Mouse (Mus musculus) left cerebral cortex, postnatal 10 days (tissue): ENCODE results near the gene Shprh. TPM values are rescaled to one million over a fixed set of nuclear protein-coding genes. Genes with fewer than 3 reads are reported as not detected.
"Not testable (repeated sequence)": the region's sequence is repeated elsewhere in the genome, so short reads cannot be mapped to it uniquely, and the experiment has no call there.

ENCODE experiments used
- DNase-seq, 2 experiments: peaks; one replicate each; pipeline ENCODE4 v3.0.0; 2021 to 2022; ENCODE audit warnings: low spot score in 2 of 2, mixed read lengths in 1 of 2; ENCODE audit errors: extremely low spot score in 1 of 2
- intact Hi-C: fragments of 180-260 bp; cut with DNase I; formaldehyde crosslinking; loops from one replicate; pipeline ENCODE4 v1.15.1; 2025
- total RNA-seq, 2 experiments: library from RNA; stranded (reverse); gene quantifications; 2 replicates each; pipeline ENCODE4 v1.2.3; 2021

The Shprh gene
- total RNA-seq: 10 to 100 TPM; 42.8 to 45.4 TPM

DNA sequence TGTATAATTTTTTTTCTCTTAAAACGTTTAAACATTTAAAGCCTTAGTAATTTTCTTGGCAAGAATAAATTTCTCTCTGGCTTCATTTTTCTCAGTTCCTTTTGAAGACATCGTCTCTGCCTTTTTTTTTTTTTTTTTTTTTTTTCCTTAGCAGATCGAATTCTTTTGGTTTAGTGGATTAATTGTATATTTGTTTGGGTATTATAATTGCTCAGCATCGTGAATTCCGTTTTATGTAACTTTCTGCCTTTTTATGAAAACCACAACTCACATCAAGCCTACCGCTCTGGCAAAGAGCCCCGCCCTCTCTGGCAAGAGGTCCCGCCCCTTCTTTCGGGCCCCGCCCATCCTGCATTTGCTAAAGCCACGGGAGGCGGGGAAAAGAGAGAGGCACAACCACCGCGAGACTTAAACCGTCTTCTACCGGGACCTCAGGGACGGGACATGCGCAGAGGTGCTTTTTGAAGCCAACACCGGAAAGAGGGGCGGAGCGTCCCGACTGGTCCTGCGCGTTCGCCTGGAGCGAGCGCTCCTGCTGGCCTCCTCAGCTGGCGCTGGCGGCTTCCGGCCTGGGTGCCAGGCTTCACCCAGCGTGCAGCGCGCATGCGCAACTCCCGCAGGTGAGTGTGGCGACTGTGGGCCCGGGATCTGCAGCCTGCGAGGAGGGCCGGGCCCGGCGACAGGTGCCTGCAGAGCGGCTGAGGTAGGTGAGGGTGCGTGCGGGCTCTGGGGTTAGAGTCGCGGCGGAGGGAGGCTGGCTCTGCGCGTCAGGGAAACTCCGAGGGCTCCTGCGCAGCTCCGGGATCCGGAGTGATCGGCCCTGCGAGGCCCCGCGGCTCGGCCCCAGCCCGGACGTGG is at the start of gene Shprh:
TSS of gene Shprh (plus strand) at position 544 of the 858 bp plus-strand sequence.
- intact Hi-C loops: no loop called here
- DNase-seq: peak; percentile 98 to 99

DNA sequence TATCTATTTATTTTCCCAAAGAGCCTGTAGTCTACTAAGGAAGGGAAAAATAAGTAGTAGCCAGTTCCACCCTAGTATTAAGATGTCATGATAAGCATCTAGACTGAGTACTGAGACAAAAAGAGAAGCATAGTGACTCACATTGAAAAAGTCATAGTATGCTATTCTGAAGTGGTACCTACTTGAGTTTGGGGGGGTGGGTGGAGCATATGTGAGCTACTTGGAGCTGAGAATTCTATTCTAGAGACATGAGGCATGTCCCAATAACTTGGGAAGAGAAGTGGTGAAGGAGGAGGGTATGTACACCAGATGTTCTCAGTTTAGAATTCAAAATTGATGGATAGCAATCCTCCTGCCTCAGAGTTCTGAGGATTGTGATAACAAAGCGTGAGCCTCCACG is 27.4 kb upstream of the Shprh start:
- no peak for DNase-seq
- intact Hi-C loops: no loop called here

DNA sequence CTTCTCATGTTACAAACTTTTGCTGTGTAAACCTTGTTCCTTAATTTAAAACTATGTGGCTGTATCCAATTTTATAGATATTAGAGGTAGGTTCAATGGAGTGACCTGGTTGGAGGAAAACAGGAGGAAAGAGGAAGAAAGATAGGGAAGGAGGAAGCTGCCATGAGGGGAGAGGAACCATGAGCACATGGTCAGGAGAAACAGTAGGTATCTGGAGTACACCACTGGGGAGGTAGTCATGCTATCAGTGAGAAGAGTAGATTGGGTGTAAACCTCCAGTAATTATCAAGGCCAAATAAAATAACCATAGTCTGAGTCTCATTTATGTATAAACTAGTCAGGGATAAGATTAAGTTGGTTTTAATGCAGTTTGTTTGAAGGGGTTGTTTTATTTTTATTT is 3.6 kb upstream of the Shprh start:
- intact Hi-C loops: no loop called here
- no peak for DNase-seq

DNA sequence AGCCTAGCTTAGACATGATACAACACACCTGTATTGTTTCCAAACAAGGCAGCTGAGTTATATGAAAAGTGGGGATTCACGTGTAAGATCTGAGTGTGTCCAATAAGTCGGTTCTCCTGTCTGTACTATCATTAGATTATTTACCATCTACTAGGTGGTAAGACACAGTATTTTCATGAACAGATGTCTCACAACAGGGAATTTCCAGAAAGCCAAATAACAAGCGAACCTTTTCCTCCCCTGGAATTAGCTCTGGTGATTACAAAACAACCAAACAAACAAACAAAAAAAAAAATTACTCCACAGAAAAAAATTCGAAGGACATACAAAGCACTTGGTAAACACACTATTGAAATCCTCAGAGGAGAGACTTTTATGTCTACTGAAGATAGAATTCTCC is 781 bp upstream of the Shprh start:
- intact Hi-C loops: no loop called here

DNA sequence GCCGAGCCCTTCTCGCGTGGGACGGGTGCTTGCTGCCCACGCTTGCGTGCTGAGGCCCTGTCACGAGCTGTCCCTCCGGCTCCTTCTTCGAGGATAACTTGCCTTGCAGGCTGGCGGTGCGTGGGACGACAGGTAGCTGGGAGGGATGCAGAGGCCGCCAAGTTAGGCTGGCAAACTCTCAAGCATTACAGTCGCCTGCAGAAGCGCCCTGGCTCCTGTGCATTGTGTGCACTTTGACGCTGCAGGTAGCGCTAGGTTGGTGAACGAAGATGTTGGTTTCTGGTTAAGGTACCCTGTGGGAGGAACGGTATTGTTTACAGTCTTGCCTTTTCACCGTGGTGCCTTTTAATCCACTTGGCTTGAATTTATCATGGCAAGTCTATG is 507 bp downstream of the Shprh start:
- DNase-seq: no peak
- intact Hi-C loops: loop anchor here (5.0 kb wide), 1 partner anchor 742 kb away; no protein-coding TSS in a partner anchor

More for the DNA sequence above, 781 bp upstream of the Shprh start:
- no peak for DNase-seq

DNA sequence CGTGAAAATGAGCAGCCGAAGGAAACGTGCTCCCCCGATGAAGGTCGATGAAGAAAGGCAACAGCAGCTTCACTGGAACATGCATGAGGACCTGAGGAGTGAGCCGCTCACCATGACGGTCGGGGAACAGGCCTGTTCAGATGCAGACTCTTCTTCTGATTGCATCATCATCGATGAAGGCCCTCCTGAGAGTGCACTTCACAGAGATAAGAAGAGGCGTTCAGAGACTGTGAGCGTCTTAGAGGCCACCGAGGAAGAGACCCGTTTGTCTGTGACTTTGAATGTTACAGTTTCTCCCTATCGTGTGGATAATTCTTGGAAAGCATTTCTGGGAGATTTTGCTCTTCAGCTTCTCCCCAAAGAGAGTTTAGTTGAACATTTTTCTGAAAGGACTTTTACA is 2.4 kb downstream of the Shprh start:
- DNase-seq: no peak
- intact Hi-C loops: loop anchor here (5.0 kb wide), 1 partner anchor 744 kb away; no protein-coding TSS in a partner anchor

DNA sequence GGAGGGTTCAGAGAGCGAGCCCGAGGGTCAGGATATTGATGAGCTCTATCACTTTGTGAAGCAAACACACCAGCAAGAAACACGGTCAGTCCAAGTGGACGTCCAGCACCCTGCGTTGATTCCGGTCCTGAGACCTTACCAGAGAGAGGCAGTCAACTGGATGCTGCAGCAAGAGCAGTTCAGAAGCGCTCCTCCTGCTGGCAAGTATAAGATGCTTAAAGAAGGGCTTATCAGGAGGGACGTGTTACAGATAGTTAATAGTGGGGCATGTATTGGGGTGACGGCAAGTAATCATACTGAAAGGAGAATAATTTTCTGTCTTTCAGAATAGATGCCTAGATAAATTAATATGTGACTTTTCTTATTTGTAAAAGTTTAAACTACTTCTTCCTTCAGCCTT is 7.8 kb downstream of the Shprh start:
- no peak for DNase-seq
- intact Hi-C loops: no loop called here

DNA sequence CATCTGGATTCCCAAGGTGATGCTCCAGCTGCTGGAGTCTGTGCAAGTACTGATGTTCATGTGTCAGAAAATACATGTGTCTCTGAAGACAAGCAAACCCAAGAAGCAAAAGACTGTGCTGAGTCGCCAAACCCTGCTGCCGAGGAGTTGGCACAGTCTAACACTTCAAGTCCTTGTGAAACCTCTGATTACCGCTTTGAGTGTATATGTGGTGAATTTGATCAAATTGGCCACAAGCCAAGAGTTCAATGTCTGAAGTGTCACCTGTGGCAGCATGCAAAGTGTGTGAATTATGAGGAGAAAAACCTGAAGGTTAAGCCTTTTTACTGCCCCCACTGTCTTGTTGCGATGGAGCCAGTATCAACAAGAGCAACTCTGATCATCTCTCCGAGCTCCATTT is 15.3 kb downstream of the Shprh start:
- intact Hi-C loops: loop anchor here (5.0 kb wide), 1 partner anchor 33 kb away; no protein-coding TSS in a partner anchor
- no peak for DNase-seq

DNA sequence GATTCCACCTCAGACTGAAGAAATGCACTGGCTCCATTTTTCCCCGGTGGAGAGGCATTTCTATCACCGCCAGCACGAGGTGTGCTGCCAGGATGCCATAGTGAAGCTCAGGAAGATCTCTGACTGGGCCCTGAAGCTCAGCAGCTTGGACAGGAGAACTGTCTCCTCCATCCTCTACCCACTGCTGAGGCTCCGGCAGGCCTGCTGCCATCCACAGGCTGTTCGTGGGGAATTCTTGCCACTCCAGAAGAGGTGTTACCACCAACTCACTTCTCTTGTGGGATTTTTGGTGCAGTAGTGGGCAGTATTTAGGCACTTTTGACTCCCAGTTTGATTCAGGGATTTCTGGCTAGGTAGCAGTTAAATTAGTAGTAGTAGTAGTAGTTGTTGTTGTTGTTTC is 21.0 kb downstream of the Shprh start:
- intact Hi-C loops: loop anchor here (5.0 kb wide), 1 partner anchor 42 kb away; no protein-coding TSS in a partner anchor

DNA sequence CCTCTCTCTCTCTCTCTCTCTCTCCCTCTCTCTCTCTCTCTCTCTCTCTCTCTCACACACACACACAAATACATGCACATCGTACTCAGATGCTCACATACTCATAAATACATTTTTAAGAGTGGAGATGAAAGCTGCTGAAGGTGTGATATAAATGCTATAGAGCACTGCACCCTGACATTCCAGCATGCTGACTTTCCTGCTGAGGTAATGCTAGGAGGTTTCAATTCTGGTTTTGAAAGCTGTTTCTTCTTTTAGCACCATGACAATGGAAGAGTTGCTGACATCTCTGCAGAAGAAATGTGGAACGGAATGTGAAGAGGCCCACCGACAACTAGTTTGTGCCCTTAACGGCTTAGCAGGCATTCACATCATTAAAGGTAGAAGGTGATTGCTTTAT is 22.4 kb downstream of the Shprh start:
- no peak for DNase-seq
- intact Hi-C loops: loop anchor here (5.0 kb wide), 1 partner anchor 41 kb away; no protein-coding TSS in a partner anchor

More for the DNA sequence above, 21.0 kb downstream of the Shprh start:
- no peak for DNase-seq

DNA sequence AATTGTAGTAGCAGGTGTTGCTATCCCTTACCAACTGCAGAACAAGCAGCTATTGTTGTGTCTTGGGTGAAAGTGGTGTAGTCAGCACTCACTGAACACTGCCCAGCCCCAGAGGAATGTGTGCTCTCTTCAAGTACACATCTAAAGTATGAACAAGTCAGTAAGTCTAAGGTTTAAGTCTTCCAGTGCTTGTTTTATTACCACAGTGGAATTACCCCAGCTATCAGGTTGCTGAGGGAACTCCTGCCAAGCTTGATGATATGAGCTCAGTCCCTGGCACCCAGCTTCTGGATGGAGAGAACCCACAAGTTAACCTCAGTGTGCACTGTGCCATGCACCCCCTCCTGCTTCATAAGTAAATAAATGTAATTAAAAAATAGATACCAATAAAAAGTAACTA is 23.3 kb downstream of the Shprh start:
- DNase-seq: no peak
- intact Hi-C loops: loop anchor here (5.0 kb wide), 1 partner anchor 40 kb away; no protein-coding TSS in a partner anchor

DNA sequence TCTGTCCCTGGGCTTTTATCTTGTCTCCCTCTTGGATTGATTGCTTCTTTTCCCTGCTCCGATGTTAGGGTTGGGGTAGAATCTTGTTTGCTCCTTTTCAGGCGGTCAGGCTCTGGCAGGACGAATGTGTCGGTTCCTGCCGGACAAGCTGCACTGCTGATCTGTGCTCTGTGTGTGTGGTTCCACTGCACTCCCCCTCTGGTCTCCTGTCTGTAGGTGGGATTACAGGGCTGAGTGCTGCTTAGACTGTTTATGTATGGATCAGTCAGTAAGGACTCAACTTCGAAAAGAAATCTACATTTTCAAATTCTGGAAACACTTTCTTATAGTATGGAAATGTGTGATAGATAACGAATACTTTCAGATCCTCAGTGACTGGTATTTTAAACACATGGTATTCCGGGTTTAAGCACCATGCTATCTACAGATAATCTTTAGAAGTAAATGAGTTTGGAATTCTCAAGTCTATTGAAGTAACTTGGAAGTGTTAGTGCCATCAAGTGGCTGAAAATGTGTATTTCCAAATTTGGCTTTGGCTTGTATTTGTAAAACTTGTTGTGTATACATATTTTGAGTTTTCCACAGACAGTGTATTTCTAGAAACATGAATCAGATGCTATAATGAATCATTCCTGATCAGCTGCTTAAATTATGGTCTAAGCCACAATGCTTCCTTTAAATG is 26.7 kb downstream of the Shprh start:
- intact Hi-C loops: no loop called here
- no peak for DNase-seq

DNA sequence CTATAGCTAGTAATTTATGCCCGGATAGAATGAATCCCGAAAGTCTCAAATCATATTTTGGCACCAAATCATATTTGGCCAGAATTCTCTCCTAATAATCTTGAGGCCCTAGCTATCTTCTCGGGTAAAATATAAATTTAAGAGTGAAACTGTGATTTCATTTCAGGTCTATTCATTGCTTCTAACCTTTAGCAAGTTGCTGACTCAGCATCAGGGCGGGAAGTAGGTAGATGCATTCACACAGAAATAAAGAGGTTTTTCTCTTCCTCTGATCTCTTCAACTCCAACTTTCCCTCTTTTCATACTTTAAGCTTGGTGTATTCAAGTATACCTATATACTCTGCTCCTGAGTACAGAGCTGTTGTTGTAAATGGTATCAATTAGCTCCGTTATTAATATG is 30.9 kb downstream of the Shprh start:
- no peak for DNase-seq
- intact Hi-C loops: no loop called here

DNA sequence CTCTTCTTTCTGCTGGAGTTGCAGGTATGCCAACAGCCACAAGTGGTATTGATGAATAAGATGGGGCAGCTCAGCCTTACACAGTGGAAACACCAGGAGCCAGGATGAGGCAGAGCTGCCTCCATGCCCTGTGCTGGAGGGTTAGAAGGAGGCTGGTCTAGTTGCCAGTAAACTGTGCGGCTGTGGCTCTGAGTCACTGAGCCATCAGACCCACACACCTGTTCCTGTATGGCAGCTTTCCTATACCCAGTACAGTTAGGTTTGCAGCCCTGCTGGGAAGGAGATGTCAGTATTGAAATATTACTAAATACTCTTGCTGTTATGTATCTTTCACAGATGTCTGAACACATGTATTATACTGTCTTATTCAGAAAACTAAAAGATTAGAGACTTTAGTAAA is 48.1 kb downstream of the Shprh start:
- DNase-seq: no peak
- intact Hi-C loops: loop anchor here (5.0 kb wide), 1 partner anchor 35 kb away; no protein-coding TSS in a partner anchor

DNA sequence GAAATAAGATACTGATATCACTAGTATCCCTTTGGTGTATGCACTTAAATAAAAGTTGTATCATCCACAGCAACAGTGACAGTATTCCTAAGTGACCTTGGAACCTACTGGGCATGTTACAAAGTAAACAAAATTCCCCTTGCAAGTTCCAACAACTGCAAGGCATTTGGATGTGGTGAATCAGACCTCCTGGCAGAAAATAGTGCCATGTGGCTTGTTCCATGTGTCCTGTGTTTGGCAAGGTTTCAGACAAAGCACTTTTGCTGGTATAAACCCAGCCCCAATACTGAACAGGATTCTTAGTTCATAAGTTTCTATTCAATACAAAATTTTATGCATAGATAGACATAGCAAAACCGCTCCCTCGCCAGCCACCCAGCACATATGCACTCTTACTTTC is 49.1 kb downstream of the Shprh start:
- no peak for DNase-seq
- intact Hi-C loops: loop anchor here (5.0 kb wide), 1 partner anchor 36 kb away; no protein-coding TSS in a partner anchor

DNA sequence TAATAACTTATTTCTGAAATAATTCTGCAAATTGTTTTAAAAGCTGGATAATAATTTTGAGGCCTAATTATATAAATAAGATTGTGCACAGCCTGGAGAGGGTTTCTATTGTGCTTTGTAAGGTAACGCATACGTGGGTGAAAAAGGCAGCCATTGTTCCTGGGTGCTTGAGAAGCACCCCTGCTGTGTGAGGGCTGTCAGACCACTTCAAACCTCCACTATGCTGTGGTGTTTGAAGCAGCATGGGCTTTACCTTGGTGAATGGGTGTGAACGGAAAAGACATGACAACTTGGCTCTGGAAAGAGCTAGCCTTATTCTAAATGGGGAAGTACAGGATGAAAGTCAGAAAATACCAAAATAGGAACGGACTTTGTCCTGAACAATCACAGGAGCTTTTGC is 50.8 kb downstream of the Shprh start:
- DNase-seq: no peak
- intact Hi-C loops: loop anchor here (5.0 kb wide), 1 partner anchor 38 kb away; no protein-coding TSS in a partner anchor

DNA sequence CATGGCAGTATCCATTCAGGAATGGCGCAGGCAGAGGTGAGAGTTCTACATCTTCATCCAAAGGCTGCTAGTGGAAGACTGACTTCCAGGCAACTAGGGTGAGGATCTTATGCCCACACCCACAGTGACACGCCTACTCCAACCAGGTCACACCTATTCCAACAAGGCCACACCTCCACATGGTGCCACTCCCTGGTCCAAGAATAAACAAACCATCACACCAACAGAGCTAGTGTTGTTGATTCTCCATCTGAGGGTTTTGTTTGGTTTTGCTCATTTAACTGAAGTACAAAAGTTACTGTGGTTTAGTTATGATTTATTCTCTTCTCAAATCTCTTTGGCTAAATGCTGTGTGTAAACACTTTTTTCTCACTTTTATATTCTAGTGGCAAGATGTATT is 56.7 kb downstream of the Shprh start:
- DNase-seq, intact Hi-C loops: not testable (repeated sequence)

DNA sequence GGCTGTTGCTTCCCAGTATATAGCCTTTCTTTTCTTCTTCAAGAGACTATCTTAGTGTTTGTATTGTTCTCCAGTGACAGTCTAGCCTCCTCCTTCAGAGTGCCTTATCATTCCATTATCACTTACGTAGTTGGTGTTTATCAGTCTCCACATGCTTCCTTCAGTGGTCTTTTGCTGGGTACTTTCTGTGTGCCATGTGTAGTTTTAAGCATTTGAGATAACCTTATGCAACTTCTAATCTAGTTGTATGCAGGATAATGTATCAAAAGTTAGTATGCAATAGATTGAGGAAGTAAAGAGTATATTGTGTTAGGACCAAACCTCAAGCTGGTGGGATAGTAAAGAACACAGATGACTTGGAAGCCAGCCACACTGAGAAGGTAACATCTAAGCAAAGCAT is 59.4 kb downstream of the Shprh start:
- intact Hi-C loops: no loop called here
- no peak for DNase-seq

DNA sequence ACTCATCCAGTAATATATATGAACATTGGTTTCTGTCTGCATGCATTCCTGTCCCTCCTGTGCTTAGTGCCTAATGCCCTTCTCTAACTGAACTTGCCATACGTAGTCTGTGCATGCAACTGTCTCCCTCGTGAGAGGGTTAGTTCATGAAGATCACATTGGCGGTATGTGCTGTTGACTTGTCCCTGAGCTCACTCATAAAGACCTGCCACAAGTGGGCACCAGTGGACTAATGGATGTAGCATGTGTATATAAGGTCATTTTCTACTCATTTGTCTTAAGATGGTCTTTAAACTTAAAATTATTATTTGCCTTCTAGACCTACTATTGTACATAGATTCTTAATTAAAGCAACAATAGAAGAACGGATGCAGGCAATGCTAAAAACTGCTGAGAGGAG is 62.8 kb downstream of the Shprh start:
- intact Hi-C loops: loop anchor here (5.0 to 10.0 kb wide), 2 partner anchors 40 to 133 kb away; partner anchors contain the start of gene Epm2a

DNA sequence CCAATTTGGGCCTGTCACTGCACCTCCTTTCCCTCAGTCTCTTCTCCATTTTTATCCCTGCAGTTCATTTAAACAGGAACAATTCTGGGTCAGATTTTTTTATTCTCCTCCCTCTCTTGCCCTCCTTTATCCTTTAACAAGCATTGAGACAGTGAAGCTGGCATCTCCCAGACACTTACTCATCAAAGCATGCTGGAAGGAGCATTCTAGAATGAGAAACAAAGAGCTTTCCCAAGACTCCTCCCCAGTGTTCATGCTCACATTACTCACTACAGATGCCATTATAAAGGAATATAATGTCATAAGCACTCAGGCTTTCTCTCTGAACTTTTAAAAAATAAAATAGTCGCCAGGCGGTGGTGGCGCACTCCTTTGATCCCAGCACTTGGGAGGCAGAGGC is 77.2 kb downstream of the Shprh start:
- intact Hi-C loops: no loop called here
- DNase-seq: no peak

More for the DNA sequence above, 62.8 kb downstream of the Shprh start:
- DNase-seq: no peak
